Mouse (Mus musculus) liver, adult 2 months (tissue): ENCODE data around the gene Lrig3.

Experiments used
- CTCF ChIP-seq: fragments of 200-500 bp; IDR thresholded peaks from 2 replicates; pipeline ENCODE4 v1.5.1; 2011; ENCODE audit warnings: low read depth, low read length, control low read depth
- POLR2A ChIP-seq: fragments of 200-500 bp; IDR thresholded peaks from 2 replicates; pipeline ENCODE4 v1.6.1; 2011; ENCODE audit warnings: low read length, control low read depth; ENCODE audit not compliant: insufficient read depth; ENCODE audit errors: extremely low read depth

- peak; percentile 55 for TF ChIP-seq CTCF
- TF ChIP-seq POLR2A = no peak
Measured at GRCm38 (mm10) chr10:125994855-125995254, 28.9 kb downstream of the Lrig3 start.
